Mouse (Mus musculus): ENCODE results near the gene Rec114.

- TF ChIP-seq POLR2A (IDR thresholded peaks at IDR 0.05; ENCODE audit: insufficient read depth, low read depth, low read length) (no peak), CTCF (IDR thresholded peaks at IDR 0.05; ENCODE audit: insufficient read depth, low read depth, low read length) (no peak)
Observed at GRCm38 (mm10) chr9:58707796-58708195, 36.0 kb downstream of the Rec114 start.
